Mouse (Mus musculus): ENCODE results near the gene Chchd3. TPM values are rescaled to one million over a fixed set of nuclear protein-coding genes. Genes with fewer than 3 reads are reported as not detected.

Chchd3 gene
- polyA plus RNA-seq, 1 experiment from 2014 or later: 134 TPM

DNA sequence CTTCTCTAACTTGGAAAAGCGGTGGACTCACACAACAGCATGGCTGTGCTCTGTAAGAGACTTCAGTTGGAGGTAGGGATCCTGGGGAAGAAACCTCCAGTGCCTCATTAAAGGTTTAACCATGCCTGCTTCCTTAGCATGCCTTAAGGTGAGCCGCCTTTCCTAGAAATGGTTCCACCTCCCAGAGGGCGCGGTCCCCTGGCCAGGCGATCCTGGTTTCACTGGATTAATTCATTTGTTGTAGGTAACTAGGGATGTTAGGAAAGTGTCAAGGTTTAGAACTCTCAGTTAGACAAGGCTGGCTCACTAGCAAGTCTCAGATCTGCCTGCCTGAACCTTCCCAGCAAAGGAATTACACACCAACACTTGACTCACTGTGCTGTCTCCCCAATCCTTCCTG lies 273.9 kb downstream of the Chchd3 start:
- Histone ChIP-seq H3K36me3 (ENCODE audit: control insufficient read depth, insufficient read depth) (peaks cover 8% of the 10 kb centered on the region), H3K9me3 (ENCODE audit: control insufficient read depth) (no peaks in the 10 kb centered on the region)

DNA sequence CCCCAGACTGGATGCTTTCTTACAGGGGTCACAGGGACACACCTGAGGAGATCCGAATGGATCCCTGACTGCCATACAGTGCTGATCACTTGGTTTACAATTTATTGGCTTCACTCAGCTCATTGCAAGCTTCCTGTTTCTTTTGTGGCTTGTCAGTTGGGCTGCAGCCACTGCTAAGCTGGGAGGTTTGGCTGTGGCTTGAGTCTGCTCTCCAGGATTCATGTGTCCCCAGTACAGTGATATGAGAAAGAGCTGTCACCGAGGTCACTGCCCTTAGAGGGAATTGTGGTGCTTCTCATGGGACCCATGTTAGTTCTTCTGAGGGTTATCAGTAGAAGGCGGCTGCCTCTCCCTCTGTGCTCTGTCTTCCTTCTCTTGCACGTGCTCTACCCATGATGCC lies 277.0 kb downstream of the Chchd3 start:
- Histone ChIP-seq H3K4me3 (ENCODE audit: low read depth, low read length) (no peak overlapping the region), H3K9me3 (ENCODE audit: control insufficient read depth) (no peaks in the 10 kb centered on the region), H3K4me1 (replicated peaks; ENCODE audit: control insufficient read depth, insufficient read depth, low read length) (no peaks in the 10 kb centered on the region), H3K9ac (ENCODE audit: low read depth, low read length) (no peak overlapping the region), H3K27ac (ENCODE audit: low read depth, low read length) (no peak overlapping the region), H3K4me2 (replicated peaks; ENCODE audit: low read depth) (no peak overlapping the region), H3K36me3 (ENCODE audit: control insufficient read depth, insufficient read depth) (no peaks in the 10 kb centered on the region), H3K27me3 (replicated peaks; ENCODE audit: control insufficient read depth, insufficient read depth, low read length) (no peaks in the 10 kb centered on the region)
- 73% methylated on average over 4 of the region's 4 CpGs for WGBS
- ATAC-seq: no peak
- TF ChIP-seq CTCF (IDR thresholded peaks at IDR 0.05; ENCODE audit: low read depth): no peak

More for the DNA sequence above, 273.9 kb downstream of the Chchd3 start:
- no peak overlapping the region for H3K4me2 ChIP-seq (replicated peaks; ENCODE audit: low read depth)
- H3K4me1 ChIP-seq (replicated peaks; ENCODE audit: control insufficient read depth, insufficient read depth, low read length): no peaks in the 10 kb centered on the region
- TF ChIP-seq CTCF (IDR thresholded peaks at IDR 0.05; ENCODE audit: low read depth): no peak
- no peak for ATAC-seq
- no peak overlapping the region for H3K9ac ChIP-seq (ENCODE audit: low read depth, low read length)
- H3K4me3 ChIP-seq (ENCODE audit: low read depth, low read length): no peak overlapping the region
- H3K27ac ChIP-seq (ENCODE audit: low read depth, low read length): no peak overlapping the region
- WGBS: 91% methylated on average over 5 of the region's 5 CpGs
- no peaks in the 10 kb centered on the region for H3K27me3 ChIP-seq (replicated peaks; ENCODE audit: control insufficient read depth, insufficient read depth, low read length)

DNA sequence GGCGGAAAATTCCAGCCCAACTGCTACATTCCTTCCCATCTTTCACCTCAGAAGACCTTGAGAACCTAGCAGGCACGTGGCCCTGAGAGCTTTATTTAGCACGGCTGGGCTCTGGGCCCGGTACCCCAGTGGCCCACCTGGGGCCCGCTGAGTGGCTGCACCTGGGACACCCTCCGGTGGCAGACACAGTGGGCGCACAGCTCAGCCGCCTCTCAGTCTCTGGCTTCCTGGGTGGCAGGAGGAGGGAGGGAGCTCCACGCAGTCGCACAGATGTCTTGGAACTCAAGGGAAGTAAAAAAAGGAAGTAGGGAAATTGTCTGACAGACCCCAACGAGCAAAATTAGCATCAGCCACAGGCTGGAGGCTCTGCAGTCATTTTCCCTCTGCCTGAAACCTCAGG lies 279.5 kb downstream of the Chchd3 start:
- no peak for TF ChIP-seq CTCF (IDR thresholded peaks at IDR 0.05; ENCODE audit: low read depth)
- Histone ChIP-seq H3K36me3 (ENCODE audit: control insufficient read depth, insufficient read depth) (no peaks in the 10 kb centered on the region), H3K9ac (ENCODE audit: low read depth, low read length) (no peak overlapping the region), H3K4me1 (replicated peaks; ENCODE audit: control insufficient read depth, insufficient read depth, low read length) (no peaks in the 10 kb centered on the region), H3K27me3 (replicated peaks; ENCODE audit: control insufficient read depth, insufficient read depth, low read length) (no peaks in the 10 kb centered on the region), H3K9me3 (ENCODE audit: control insufficient read depth) (no peaks in the 10 kb centered on the region), H3K4me3 (ENCODE audit: low read depth, low read length) (no peak overlapping the region), H3K4me2 (replicated peaks; ENCODE audit: low read depth) (no peak overlapping the region), H3K27ac (ENCODE audit: low read depth, low read length) (no peak overlapping the region)
- 24% methylated on average over 11 of the region's 11 CpGs for WGBS
- ATAC-seq: no peak

DNA sequence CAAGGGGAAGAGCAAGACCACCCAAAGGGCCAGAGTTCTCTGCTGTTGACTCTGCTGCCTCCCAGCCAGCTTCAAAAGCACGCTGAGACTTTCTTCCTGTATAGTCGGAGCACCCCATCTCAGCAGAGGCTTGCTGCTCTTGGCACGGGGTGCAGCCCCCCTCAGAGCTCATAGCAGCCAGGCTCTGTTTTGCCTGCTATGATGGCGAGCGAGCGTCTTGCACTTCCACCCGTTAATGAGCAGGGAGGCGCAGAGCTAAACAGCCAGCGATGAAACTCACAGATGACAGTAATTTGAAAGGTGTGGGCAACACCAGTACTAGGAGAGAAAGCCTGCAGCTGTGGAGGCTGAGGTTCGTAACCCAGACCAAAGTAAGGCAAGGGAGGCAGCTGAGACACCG lies 283.7 kb downstream of the Chchd3 start:
- no peak overlapping the region for H3K9ac ChIP-seq (ENCODE audit: low read depth, low read length)
- WGBS: 72% methylated on average over 11 of the region's 11 CpGs
- H3K4me3 ChIP-seq (ENCODE audit: low read depth, low read length): no peak overlapping the region
- TF ChIP-seq CTCF (IDR thresholded peaks at IDR 0.05; ENCODE audit: low read depth): no peak
- no peak overlapping the region for H3K4me2 ChIP-seq (replicated peaks; ENCODE audit: low read depth)
- no peaks in the 10 kb centered on the region for H3K9me3 ChIP-seq (ENCODE audit: control insufficient read depth)
- H3K36me3 ChIP-seq (ENCODE audit: control insufficient read depth, insufficient read depth): no peaks in the 10 kb centered on the region
- no peaks in the 10 kb centered on the region for H3K4me1 ChIP-seq (replicated peaks; ENCODE audit: control insufficient read depth, insufficient read depth, low read length)
- no peaks in the 10 kb centered on the region for H3K27me3 ChIP-seq (replicated peaks; ENCODE audit: control insufficient read depth, insufficient read depth, low read length)
- no peak overlapping the region for H3K27ac ChIP-seq (ENCODE audit: low read depth, low read length)
- ATAC-seq: no peak

DNA sequence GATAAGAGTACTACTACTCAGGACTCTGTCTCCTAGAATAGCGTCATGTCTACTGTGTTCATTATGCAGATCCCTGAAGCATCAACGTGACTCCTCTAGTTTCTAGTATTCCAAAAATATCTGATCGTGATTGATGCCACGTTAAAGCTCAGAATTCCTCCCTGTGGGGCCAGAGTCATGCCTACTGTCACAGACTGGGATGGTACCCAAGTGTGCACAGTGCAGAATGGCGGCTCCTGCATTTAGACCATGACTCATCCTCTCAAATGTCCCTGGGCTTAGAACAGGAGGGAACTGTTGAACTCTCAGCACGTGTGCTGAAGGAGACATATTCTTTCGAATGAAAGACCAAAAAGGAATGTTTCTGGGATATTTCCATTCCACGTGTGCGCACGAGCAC lies 305.5 kb downstream of the Chchd3 start:
- no peaks in the 10 kb centered on the region for H3K36me3 ChIP-seq (ENCODE audit: control insufficient read depth, insufficient read depth)
- no peak for ATAC-seq
- WGBS: 80% methylated on average over 10 of the region's 10 CpGs

DNA sequence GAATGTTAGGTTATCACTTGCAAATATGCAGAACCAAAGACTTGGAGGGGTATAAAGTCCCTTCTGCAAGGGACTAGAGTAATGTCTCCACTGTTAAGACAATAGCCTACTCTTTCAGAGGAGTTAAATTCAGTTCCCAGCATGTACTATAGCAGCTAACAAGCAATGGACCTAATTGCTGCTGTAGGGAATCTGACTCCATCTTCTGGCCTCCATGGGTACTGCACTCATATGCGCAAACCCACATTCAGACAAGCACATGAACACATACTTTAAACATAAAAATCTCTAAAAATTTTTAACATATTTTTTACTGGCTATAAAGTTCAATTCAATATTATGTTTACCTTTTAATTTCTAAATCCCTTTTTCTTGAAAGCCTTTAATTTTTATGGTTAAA lies 310.2 kb downstream of the Chchd3 start:
- Histone ChIP-seq H3K4me3 (ENCODE audit: low read depth, low read length) (no peak overlapping the region), H3K36me3 (ENCODE audit: control insufficient read depth, insufficient read depth) (no peaks in the 10 kb centered on the region), H3K4me2 (replicated peaks; ENCODE audit: low read depth) (no peak overlapping the region), H3K27me3 (replicated peaks; ENCODE audit: control insufficient read depth, insufficient read depth, low read length) (no peaks in the 10 kb centered on the region), H3K27ac (ENCODE audit: low read depth, low read length) (no peak overlapping the region), H3K9ac (ENCODE audit: low read depth, low read length) (no peak overlapping the region), H3K9me3 (ENCODE audit: control insufficient read depth) (no peaks in the 10 kb centered on the region), H3K4me1 (replicated peaks; ENCODE audit: control insufficient read depth, insufficient read depth, low read length) (no peaks in the 10 kb centered on the region)
- ATAC-seq: no peak
- 100% methylated on average over 1 of the region's 1 CpGs for WGBS
- TF ChIP-seq CTCF (IDR thresholded peaks at IDR 0.05; ENCODE audit: low read depth): peak; percentile 48

More for the DNA sequence above, 305.5 kb downstream of the Chchd3 start:
- Histone ChIP-seq H3K4me3 (ENCODE audit: low read depth, low read length) (no peak overlapping the region), H3K9ac (ENCODE audit: low read depth, low read length) (no peak overlapping the region), H3K27me3 (replicated peaks; ENCODE audit: control insufficient read depth, insufficient read depth, low read length) (no peaks in the 10 kb centered on the region), H3K9me3 (ENCODE audit: control insufficient read depth) (no peaks in the 10 kb centered on the region), H3K4me2 (replicated peaks; ENCODE audit: low read depth) (no peak overlapping the region), H3K27ac (ENCODE audit: low read depth, low read length) (no peak overlapping the region), H3K4me1 (replicated peaks; ENCODE audit: control insufficient read depth, insufficient read depth, low read length) (no peaks in the 10 kb centered on the region)
- TF ChIP-seq CTCF (IDR thresholded peaks at IDR 0.05; ENCODE audit: low read depth): no peak

DNA sequence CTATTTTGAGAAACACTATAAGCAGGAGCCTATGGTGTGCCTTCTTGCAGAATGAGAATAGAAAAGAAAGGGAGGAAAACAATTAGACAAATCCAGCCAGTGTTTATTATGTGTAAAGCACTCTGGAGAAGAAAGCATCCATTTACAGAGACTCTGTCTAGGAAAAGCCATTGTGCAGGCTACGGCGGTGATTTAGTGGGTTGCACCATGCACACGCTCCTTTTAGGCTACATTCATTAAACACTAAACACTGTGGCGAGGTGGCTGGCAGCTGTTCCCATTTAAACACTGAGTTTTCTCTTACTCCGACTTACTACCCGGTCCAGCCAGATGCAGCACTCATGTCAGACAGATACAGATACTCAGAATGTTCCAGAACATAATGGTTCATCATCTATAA lies 311.3 kb downstream of the Chchd3 start:
- Histone ChIP-seq H3K27ac (ENCODE audit: low read depth, low read length) (no peak overlapping the region), H3K36me3 (ENCODE audit: control insufficient read depth, insufficient read depth) (no peaks in the 10 kb centered on the region), H3K27me3 (replicated peaks; ENCODE audit: control insufficient read depth, insufficient read depth, low read length) (no peaks in the 10 kb centered on the region), H3K9me3 (ENCODE audit: control insufficient read depth) (no peaks in the 10 kb centered on the region), H3K9ac (ENCODE audit: low read depth, low read length) (no peak overlapping the region), H3K4me1 (replicated peaks; ENCODE audit: control insufficient read depth, insufficient read depth, low read length) (no peaks in the 10 kb centered on the region), H3K4me2 (replicated peaks; ENCODE audit: low read depth) (no peak overlapping the region), H3K4me3 (ENCODE audit: low read depth, low read length) (no peak overlapping the region)
- no peak for ATAC-seq
- 74% methylated on average over 6 of the region's 6 CpGs for WGBS
- TF ChIP-seq CTCF (IDR thresholded peaks at IDR 0.05; ENCODE audit: low read depth): no peak
